Mouse (Mus musculus): ENCODE measurements around the gene Neurl4. TPM values are rescaled to one million over a fixed set of nuclear protein-coding genes. Genes with fewer than 3 reads are reported as not detected.
A peak's percentile ranks its signal among the peaks of the same experiment; 100 is the strongest.
"Not testable (repeated sequence)": the region's sequence is repeated elsewhere in the genome, so short reads cannot be mapped to it uniquely, and the experiment has no call there.

Gene Neurl4
- polyA plus RNA-seq, 1 experiment, result 42.3 TPM

- DNase-seq (ENCODE audit: low read depth), result no peak
These were observed 12.9 kb downstream of the Neurl4 start, which contains the start of gene Gps2 for GRCm38 (mm10) chr11:69913554-69914371. TSS of gene Gps2 (plus strand) at chr11:69913888.

GRCm38 (mm10) chr11:69914372-69914764, 13.5 kb downstream of the Neurl4 start:
- no peak for DNase-seq (ENCODE audit: low read depth)

- no peak for DNase-seq (ENCODE audit: low read depth)
These were observed 14.1 kb downstream of the Neurl4 start for GRCm38 (mm10) chr11:69914917-69915430.

GRCm38 (mm10) chr11:69915667-69916627, 15.1 kb downstream of the Neurl4 start:
- DNase-seq (ENCODE audit: low read depth), result no peak

DNA sequence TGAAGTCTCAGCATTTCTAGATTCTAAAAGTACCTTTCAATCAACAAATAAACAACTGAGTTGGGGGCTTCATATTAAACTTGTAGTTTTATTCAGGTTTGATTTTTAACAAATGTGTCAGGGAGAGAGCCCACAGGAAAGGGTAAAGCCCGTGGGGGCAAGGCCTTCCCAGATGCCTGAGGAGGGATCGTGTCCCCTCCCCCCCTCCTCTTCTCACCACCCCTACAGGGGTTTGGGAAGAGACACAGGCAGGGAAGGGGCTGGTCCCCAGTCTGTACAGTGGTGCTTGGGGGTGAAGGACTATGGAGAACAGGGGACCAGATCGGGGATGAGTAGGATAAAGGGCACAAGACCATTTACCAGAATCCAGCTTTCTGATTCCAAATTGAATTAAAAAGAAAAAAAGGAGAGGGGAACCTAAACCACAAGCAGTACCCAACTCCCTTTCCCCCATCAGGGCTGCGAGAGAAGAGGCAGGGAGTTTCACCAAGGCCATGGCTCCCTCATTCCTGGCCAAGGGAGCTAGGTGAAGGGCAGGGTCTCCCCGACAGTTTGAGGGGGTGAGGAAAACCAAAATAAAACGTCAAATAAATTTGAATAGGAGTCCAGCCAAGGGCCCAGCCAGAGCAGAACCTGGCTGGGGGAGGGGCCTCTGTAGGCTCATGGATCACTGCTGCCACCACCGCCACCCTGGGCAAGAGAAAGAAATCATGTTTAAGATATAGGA, 15.9 kb downstream of the Neurl4 start:
- DNase-seq (ENCODE audit: low read depth), result not testable (repeated sequence)

DNA sequence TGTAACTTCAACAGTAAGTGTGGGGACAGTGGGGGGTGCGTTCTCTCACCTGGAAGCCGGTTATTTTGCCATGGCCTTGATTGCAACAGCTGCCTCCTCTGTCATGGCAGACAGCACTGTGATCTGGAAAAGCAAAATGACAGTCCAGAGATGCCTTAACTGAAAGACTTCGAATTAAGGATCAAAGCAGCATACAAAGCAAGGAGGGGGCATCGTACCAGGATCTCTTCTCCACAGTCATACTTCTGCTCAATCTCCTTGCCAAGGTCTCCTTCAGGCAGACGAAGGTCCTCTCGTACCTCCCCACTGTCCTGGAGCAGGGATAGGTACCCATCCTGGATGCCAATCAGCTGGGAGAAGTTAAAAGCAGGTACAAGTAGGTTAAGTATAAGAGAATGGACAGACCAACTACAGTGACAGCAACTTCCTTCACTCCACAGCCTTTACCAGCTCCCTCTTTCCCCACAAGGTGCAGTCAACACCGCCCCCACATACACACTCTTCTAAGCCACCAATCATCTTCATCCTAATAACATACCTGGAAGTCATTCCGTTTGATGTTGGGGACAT, 16.6 kb downstream of the Neurl4 start:
- no peak for DNase-seq (ENCODE audit: low read depth)

DNA sequence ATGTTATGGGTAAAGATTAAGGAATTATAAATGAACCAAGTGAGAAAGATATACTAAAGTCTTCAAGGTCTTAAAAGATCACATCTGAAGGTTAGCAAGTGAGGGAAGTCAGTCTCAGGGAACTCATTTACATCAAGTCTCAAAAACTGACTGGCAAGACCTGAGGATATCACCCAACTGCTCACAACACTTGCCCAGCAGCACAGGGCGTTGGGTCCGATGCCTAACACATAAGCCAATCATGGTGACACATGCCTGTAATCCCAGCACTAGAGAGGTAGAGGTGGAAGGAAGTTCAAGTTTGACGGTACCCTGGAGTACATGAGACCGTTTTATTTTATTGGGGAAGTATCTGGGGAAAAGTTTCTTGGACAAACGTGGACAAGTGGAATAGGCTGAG, 17.2 kb downstream of the Neurl4 start:
- no peak for DNase-seq (ENCODE audit: low read depth)

- DNase-seq (ENCODE audit: low read depth), result no peak
These were observed 18.2 kb downstream of the Neurl4 start for GRCm38 (mm10) chr11:69919053-69919452.

DNA sequence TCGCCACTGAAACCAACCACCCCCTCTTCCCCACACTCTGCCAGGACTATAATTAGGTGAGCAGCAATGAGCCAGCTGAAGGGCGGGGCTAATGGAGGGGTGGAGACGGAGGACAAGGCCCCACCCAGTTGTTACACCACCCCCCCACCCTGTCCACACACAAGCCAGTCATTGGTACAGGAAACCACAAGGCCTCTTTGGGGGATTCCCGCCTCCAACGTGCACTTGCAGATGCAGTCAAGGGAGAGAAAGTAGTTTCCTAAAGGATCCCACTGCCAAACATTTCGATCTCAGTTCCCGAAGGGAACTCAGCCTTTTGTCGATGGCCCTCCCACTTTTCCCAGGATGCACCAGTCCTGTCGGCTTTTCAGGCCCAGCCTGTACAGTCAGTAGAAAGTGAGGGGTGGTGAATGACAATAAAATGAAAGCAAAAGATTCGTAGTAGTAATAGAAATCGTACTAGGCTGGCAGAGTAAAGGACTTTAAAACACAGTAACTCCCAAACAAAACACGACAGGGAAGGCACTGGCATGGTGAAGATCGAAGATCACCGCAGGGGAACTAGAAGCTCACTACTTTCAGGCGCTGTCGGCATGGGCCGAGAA, 18.9 kb downstream of the Neurl4 start:
- DNase-seq (ENCODE audit: low read depth), result peak; percentile 69

DNA sequence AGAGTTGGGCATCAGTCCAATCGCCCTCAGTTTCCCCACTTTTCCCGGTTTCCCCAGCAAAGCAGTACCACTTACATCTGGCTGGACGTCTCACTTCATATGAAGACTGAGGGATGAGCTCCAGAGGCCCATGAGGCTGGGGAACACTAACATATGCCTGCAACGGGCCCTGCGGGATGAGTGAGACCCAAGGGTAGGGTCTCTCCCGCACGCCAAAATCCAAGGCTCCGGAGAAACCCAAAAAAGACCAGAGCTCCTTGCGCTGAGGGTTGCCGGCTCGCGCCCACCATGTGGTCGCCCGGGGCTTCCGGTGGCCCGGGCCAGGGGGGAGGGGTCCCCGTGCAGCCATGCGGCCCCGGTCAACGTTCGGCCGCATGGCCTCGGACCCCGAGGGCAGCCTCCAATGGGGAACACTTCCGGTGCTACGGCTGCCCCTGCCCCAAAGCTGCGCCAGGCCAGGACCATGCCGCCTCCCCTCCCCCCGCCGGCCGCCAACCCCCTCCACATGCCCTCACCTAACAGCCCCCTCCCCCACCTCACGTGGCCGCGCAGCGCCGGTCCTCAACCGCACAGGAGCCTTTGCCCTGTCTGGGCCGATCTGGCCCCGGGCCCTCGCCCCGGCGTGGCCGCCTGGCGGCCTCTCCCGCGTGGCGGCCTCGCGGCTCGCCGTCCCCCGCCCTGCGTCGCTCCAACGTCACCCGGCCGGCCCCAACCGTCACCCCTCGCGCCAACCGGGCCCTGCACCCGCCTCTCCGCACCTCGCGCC, 19.6 kb downstream of the Neurl4 start:
- DNase-seq (ENCODE audit: low read depth), result no peak

GRCm38 (mm10) chr11:69921114-69922011, 20.5 kb downstream of the Neurl4 start, which contains the start of gene Eif5a:
TSS of gene Eif5a (minus strand) at chr11:69921958.
- peak; percentile 96 for DNase-seq (ENCODE audit: low read depth)

GRCm38 (mm10) chr11:69922012-69922756, 21.3 kb downstream of the Neurl4 start:
- peak; percentile 41 for DNase-seq (ENCODE audit: low read depth)

DNA sequence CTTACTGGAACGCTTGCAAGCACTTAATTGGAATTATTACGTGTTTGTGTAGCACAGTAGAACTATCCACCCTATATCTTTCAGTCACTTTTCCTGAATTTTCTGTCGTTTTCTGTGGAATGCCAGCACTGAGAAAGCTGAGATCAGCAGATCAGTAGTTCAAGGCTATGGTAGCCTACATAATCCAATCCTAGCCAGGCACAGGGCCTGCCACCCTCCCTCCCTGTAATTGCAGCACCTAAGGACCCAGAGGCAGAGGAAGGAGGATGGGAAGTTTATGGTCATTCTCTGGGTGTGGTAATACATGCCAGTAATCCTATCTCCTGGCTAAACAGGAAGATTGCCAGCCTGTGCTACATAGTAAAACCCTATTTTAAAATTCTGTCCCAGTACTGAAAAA, 21.9 kb downstream of the Neurl4 start:
- DNase-seq (ENCODE audit: low read depth), result peak; percentile 63

DNA sequence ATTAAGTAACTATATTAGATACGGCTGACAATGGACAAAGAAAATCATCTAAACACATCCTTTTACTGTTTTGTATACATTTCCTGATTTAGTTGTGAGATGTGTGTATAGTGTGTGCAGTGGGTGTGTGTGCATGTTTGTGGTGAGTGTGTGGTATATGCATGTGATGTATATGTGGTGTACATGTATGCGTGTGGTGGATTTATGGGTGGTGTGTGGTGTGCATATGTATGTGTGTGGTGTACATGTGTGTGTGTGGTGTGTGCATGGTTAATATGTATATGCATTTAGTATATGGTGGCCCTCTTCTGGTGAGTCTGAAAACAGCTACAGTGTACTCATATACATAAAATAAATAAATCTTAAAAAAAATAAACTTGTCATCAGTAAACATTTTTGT, 26.6 kb downstream of the Neurl4 start:
- no peak for DNase-seq (ENCODE audit: low read depth)

DNA sequence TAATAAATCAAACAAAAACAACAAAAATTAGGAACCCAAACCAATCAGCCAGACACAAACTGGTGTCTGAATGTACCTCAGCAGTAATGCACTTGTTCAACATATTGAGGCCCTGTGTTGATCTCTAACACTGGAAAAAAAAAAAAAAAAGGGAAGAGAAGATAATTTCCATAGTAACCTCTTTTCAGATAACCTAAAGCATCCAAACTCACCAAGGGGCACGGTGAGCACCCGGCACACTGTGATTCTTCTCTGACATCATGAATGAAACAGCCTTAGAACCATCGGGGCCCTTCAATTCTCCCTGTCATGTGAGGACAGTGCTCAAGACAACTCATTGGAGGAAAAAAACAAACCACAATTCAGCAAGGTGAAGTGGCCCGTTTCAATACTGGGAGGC, 28.8 kb downstream of the Neurl4 start:
- no peak for DNase-seq (ENCODE audit: low read depth)

DNA sequence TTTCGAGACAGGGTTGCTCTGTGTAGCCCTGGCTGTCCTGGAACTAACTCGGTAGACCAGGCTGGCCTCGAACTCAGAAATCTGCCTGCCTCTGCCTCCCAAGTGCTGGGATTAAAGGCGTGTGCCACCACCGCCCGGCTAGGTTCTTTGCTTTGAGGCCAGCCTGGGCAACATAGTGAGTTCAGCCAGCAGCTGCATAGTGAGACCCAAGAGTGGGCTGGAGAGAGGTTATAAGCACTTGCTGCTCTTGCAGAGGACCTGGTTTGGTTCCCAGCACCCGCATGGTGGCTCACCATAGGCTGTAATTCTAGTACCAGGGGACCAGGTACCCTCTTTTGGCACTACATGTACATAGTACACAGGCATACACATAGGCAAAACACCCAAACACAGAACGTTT, 29.3 kb downstream of the Neurl4 start:
- not testable (repeated sequence) for DNase-seq (ENCODE audit: low read depth)

DNA sequence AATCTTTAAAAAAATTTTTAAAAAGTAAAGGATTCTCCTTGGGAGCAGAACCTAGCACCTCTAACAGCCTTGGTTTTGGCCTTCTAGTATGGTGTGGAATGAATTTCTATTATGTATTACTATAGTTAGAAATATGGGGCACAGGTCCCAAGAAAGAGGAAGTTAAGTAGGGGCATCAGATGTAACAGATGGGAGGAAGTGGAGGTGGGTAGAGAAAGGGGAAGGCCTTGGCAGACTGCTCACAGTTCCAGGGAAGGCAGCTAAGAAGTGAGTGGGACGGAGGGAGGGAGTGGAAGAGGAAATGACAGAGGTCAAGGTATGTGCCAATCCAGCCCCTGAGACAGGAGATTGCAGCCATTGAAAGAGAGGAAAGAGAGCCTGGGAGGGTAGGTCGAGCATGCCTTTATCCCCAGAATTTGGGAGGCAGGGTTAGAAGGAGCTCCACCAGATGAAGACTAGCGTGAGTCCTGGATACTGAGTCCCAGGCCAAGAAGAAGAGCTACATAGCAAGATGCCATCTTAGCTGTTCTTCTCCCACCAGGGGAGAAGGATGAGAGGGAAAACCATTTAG, 30.2 kb downstream of the Neurl4 start:
- no peak for DNase-seq (ENCODE audit: low read depth)

GRCm38 (mm10) chr11:69931769-69932168, 30.9 kb downstream of the Neurl4 start:
- no peak for DNase-seq (ENCODE audit: low read depth)
